Mouse (Mus musculus) stomach, postnatal 0 days (tissue): ENCODE results near the gene Cd3d. TPM values are rescaled to one million over a fixed set of nuclear protein-coding genes. Genes with fewer than 3 reads are reported as not detected.

Experiments
- ATAC-seq: fragments of 200-750 bp; cut with Nextera tagmentation; 2 replicates; pipeline ENCODE4 v1.8.0; 2017; ENCODE audit not compliant: low FRiP score, low TSS enrichment
- DNase-seq: peaks from one replicate; pipeline ENCODE4 v3.0.0-alpha.2; 2016; ENCODE audit warnings: low spot score
- H3K27ac ChIP-seq: fragments of 300-500 bp; sonication (generic); replicated peaks from 2 replicates; pipeline ENCODE4 v1.5.1; 2014; ENCODE audit warnings: mild to moderate bottlenecking, control low read depth
- H3K27me3 ChIP-seq: fragments of 300-500 bp; sonication (generic); 2 replicates; pipeline ENCODE4 v1.6.1; 2014; ENCODE audit warnings: low read length; ENCODE audit not compliant: control insufficient read depth, insufficient read depth
- H3K36me3 ChIP-seq: fragments of 300-500 bp; sonication (generic); 2 replicates; pipeline ENCODE4 v1.6.1; 2014; ENCODE audit warnings: low read length, mixed read lengths; ENCODE audit not compliant: control insufficient read depth, insufficient read depth
- H3K4me1 ChIP-seq: fragments of 300-500 bp; sonication (generic); replicated peaks from 2 replicates; pipeline ENCODE4 v1.6.1; 2014; ENCODE audit warnings: antibody characterized with exemption; ENCODE audit not compliant: control insufficient read depth, insufficient read depth
- H3K4me2 ChIP-seq: fragments of 300-500 bp; sonication (generic); replicated peaks from 2 replicates; pipeline ENCODE4 v1.6.1; 2014; ENCODE audit warnings: low read depth, mild to moderate bottlenecking, control low read depth, moderate library complexity
- H3K4me3 ChIP-seq: fragments of 300-500 bp; sonication (generic); 2 replicates; pipeline ENCODE4 v1.5.1; 2014; ENCODE audit warnings: low read depth, low read length, control low read depth
- H3K9ac ChIP-seq: fragments of 300-500 bp; sonication (generic); 2 replicates; pipeline ENCODE4 v1.6.1; 2014; ENCODE audit warnings: mild to moderate bottlenecking, low read length, control low read depth, mixed read lengths
- H3K9me3 ChIP-seq: fragments of 300-500 bp; sonication (generic); 2 replicates; pipeline ENCODE4 v1.6.1; 2016; ENCODE audit warnings: low read length; ENCODE audit not compliant: control insufficient read depth
- CTCF ChIP-seq: IDR thresholded peaks from 2 replicates; pipeline ENCODE4 v1.5.1; 2016; ENCODE audit warnings: antibody characterized with exemption, low read depth, mild to moderate bottlenecking, moderate library complexity
- EP300 ChIP-seq: optimal IDR thresholded peaks from 2 replicates; pipeline ENCODE3; 2016; ENCODE audit warnings: antibody characterized with exemption
- whole genome bisulfite sequencing: fragments of 180-500 bp; shearing (Covaris S2); extraction: QIAGEN DNeasy Blood & Tissue Kit; methylation state at CpG from one replicate; pipeline ENCODE4 v1.1.7; 2014; 5-methylcytosine and 5-hydroxymethylcytosine counted together
- polyA plus RNA-seq: library from polyadenylated mRNA; unstranded; fragments of >200 nt; fragmentation: Nextera tagmentation; extraction: Ambion mirVana; gene quantifications from 2 replicates; pipeline ENCODE4 v1.2.1, GENCODE M21; 2015

Cd3d gene
- polyA plus RNA-seq, 1 experiment from 2014 or later = 0.15 TPM

DNA sequence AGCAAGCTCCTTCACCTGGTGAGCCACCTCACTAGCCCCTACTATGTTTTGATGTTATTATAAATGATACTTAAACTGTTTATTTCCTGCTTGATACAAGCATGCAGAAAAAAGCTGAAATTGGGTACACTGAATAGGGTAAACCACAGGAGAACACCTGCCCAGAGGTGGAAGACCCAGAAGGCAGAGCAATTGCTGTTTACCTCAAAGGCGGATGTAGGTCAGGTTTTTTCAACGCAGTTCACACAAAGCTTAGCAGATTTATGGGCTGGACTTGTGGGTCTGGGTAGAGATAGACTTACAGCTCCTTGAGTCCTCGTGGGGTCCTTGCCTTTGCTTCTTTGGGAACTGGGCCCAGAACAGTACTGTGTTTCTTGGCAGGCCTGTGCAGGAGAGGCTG lies 34.3 kb downstream of the Cd3d start:
- TF ChIP-seq EP300 (no peak), CTCF (no peak)
- H3K4me2 ChIP-seq = no peak overlapping the region
- no peaks in the 10 kb centered on the region for H3K27me3 ChIP-seq
- no peaks in the 10 kb centered on the region for H3K36me3 ChIP-seq
- 55% methylated on average over 3 of the region's 3 CpGs for WGBS
- no peak overlapping the region for H3K4me3 ChIP-seq
- DNase-seq (no peak), ATAC-seq (no peak)
- no peak overlapping the region for H3K9ac ChIP-seq
- H3K4me1 ChIP-seq = no peaks in the 10 kb centered on the region
- no peak overlapping the region for H3K27ac ChIP-seq
- no peaks in the 10 kb centered on the region for H3K9me3 ChIP-seq

GRCm38 (mm10) chr9:45018031-45018430 lies 36.4 kb downstream of the Cd3d start:
- Histone ChIP-seq H3K27me3 (no peaks in the 10 kb centered on the region), H3K4me3 (no peak overlapping the region), H3K36me3 (no peaks in the 10 kb centered on the region), H3K9me3 (no peaks in the 10 kb centered on the region), H3K4me2 (no peak overlapping the region), H3K4me1 (no peaks in the 10 kb centered on the region), H3K9ac (no peak overlapping the region), H3K27ac (no peak overlapping the region)
- no peak for DNase-seq
- no peak for ATAC-seq
- TF ChIP-seq CTCF = no peak
- no peak for TF ChIP-seq EP300
- WGBS = 59% methylated on average over 11 of the region's 11 CpGs

GRCm38 (mm10) chr9:45022800-45023199 lies 41.2 kb downstream of the Cd3d start:
- H3K36me3 ChIP-seq = no peaks in the 10 kb centered on the region
- no peaks in the 10 kb centered on the region for H3K4me1 ChIP-seq
- DNase-seq (peak; percentile 63), ATAC-seq (no peak)
- H3K4me2 ChIP-seq = no peak overlapping the region
- H3K9me3 ChIP-seq = no peaks in the 10 kb centered on the region
- no peak overlapping the region for H3K27ac ChIP-seq
- H3K9ac ChIP-seq = no peak overlapping the region
- WGBS = 7% methylated on average over 3 of the region's 3 CpGs
- H3K27me3 ChIP-seq = no peaks in the 10 kb centered on the region
- H3K4me3 ChIP-seq = no peak overlapping the region
- no peak for TF ChIP-seq EP300
- TF ChIP-seq CTCF = peak; percentile 95

- Histone ChIP-seq H3K4me1 (no peaks in the 10 kb centered on the region), H3K27me3 (no peaks in the 10 kb centered on the region), H3K9ac (no peak overlapping the region), H3K36me3 (no peaks in the 10 kb centered on the region), H3K4me2 (no peak overlapping the region), H3K27ac (no peak overlapping the region), H3K4me3 (no peak overlapping the region), H3K9me3 (no peaks in the 10 kb centered on the region)
- 56% methylated on average over 3 of the region's 3 CpGs for WGBS
- DNase-seq (no peak), ATAC-seq (no peak)
- no peak for TF ChIP-seq CTCF
- TF ChIP-seq EP300 = no peak
Observed at GRCm38 (mm10) chr9:45023638-45024037, 42.1 kb downstream of the Cd3d start.

DNA sequence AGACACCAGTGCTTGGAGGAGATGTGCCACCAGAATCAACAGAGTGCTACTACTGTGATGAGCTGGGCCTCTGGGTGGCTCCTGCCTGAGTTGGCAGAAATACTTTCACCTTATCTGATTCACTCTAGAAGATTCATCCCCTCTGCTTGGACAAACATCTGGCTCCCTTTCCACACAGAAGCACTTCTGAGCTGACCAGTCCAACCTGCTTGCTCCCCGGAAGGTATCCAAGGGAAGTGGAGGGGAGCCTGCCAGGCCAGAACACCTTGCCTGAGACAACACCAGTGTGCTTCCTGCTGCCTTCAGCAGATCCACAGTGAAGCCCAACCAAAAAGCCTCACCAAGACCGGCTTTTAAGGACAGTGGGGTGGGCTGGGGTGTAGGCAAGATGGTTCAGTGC lies 42.6 kb downstream of the Cd3d start:
- Histone ChIP-seq H3K4me2 (no peak overlapping the region), H3K9me3 (no peaks in the 10 kb centered on the region), H3K4me1 (no peaks in the 10 kb centered on the region), H3K9ac (no peak overlapping the region), H3K27me3 (no peaks in the 10 kb centered on the region), H3K36me3 (no peaks in the 10 kb centered on the region), H3K27ac (no peak overlapping the region), H3K4me3 (no peak overlapping the region)
- DNase-seq (no peak), ATAC-seq (no peak)
- 71% methylated on average over 2 of the region's 2 CpGs for WGBS
- TF ChIP-seq CTCF (no peak), EP300 (no peak)

GRCm38 (mm10) chr9:45027376-45027775 lies 45.8 kb downstream of the Cd3d start:
- no peak overlapping the region for H3K9ac ChIP-seq
- TF ChIP-seq CTCF (no peak), EP300 (no peak)
- no peaks in the 10 kb centered on the region for H3K27me3 ChIP-seq
- no peak overlapping the region for H3K4me2 ChIP-seq
- no peaks in the 10 kb centered on the region for H3K9me3 ChIP-seq
- ATAC-seq (no peak), DNase-seq (no peak)
- no peak overlapping the region for H3K4me3 ChIP-seq
- no peaks in the 10 kb centered on the region for H3K4me1 ChIP-seq
- H3K27ac ChIP-seq = peak overlapping the region; percentile 40; the same call in 1 of the 2 replicates
- WGBS = 54% methylated on average over 8 of the region's 8 CpGs
- H3K36me3 ChIP-seq = no peaks in the 10 kb centered on the region
